In the genomic region with DNA sequence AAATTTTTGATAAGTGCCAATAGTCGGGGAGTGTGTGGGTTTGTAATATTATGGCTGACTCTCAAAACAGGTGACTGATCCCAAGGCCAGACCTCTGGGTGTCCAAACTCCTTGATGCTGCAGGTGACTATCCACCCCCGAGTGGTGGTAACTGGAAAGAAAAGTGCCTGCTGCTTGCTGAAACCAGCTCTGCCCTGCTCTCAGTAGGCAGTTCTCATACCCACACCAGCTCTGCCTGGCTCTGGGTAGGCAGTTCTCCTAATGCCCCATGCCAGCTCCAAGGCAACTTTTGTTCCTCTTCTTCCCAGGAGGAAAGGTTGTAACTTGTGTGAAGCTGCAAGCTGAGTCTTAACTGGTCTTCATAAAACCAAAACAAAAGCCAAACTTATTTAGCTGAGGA, we compare ENCODE assay signal across 26 mouse cellular contexts.
DNase-seq lines count a peak whose midpoint lies in the region; ATAC-seq lines count a peak whose summit lies in the region.
"Had no signal": no experiment of that assay in that cellular context is flagged by ENCODE, and none has a peak within 500 bp of the region (broad histone marks: within the 10 kb centered on the region; RNA-seq: fewer than 3 reads in every experiment).

No protein-coding gene starts in this region.

- no peak for ATAC-seq in kidney, embryonic 16.5 days (ENCODE audit: low FRiP score, low TSS enrichment)
- ATAC-seq in neural tube, embryonic 13.5 days (ENCODE audit: low read depth): peak; percentile 32; the same call in 1 of the 2 replicates
- no peak; the same call in 1 of the 2 replicates for ATAC-seq in neural tube, embryonic 15.5 days (ENCODE audit: low FRiP score)
- ATAC-seq: activated CD4-positive, CD25-positive, alpha-beta regulatory T cell, adult 4 months; forebrain, embryonic 14.5 days; forebrain, postnatal 0 days had no signal

- H3K9ac ChIP-seq in kidney, embryonic 16.5 days (replicated peaks; ENCODE audit: low read length): no peak overlapping the region
- H3K9ac ChIP-seq in neural tube, embryonic 13.5 days: no peak overlapping the region
- H3K9ac ChIP-seq in neural tube, embryonic 15.5 days (replicated peaks): no peak overlapping the region
- H3K9ac ChIP-seq: embryonic facial prominence, embryonic 12.5 days; embryonic facial prominence, embryonic 15.5 days; forebrain, postnatal 0 days; heart, embryonic 12.5 days; heart, embryonic 15.5 days; hindbrain, embryonic 13.5 days had no signal

- H3K4me3 ChIP-seq in kidney, embryonic 16.5 days (ENCODE audit: low read length): no peak overlapping the region
- H3K4me3 ChIP-seq in neural tube, embryonic 13.5 days: no peak overlapping the region
- H3K4me3 ChIP-seq in neural tube, embryonic 15.5 days (replicated peaks): no peak overlapping the region
- H3K4me3 ChIP-seq: embryonic facial prominence, embryonic 12.5 days; embryonic facial prominence, embryonic 15.5 days; gastrocnemius, adult 2 months; heart, embryonic 12.5 days; heart, embryonic 15.5 days; hindbrain, embryonic 13.5 days had no signal

- no peak overlapping the region for H3K27ac ChIP-seq in kidney, embryonic 16.5 days (ENCODE audit: low read length)
- no peak overlapping the region for H3K27ac ChIP-seq in neural tube, embryonic 13.5 days (replicated peaks)
- no peak overlapping the region for H3K27ac ChIP-seq in neural tube, embryonic 15.5 days (replicated peaks)
- H3K27ac ChIP-seq: embryonic facial prominence, embryonic 12.5 days; embryonic facial prominence, embryonic 15.5 days; gastrocnemius, adult 2 months; heart, embryonic 15.5 days; hindbrain, embryonic 13.5 days had no signal

- DNase-seq in heart, adult 11 months: peak; percentile 78
- no peak for DNase-seq in heart, postnatal 14 days
- DNase-seq in kidney, adult 11 months: peak; percentile 32
- DNase-seq in kidney, postnatal 14 days: no peak
- peak; percentile 38 to 43 for DNase-seq in kidney, postnatal 36 days
- DNase-seq: adrenal gland, postnatal 10 days; adrenal gland, postnatal 36 days; cerebellum, adult 18-20 months; cerebellum, adult 9-10 months; cerebellum, postnatal 14 days; forebrain, postnatal 0 days; gastrocnemius, adult 2 months; gastrocnemius, postnatal 14 days; heart, adult 18-20 months; heart, postnatal 10 days; heart, postnatal 4 days had no signal

- intact Hi-C loops in heart, postnatal 14 days (cut with DNase I): no loop called here

- H3K4me2 ChIP-seq in kidney, embryonic 16.5 days (replicated peaks; ENCODE audit: low read depth, low read length): no peak overlapping the region
- no peak overlapping the region for H3K4me2 ChIP-seq in neural tube, embryonic 13.5 days
- no peak overlapping the region for H3K4me2 ChIP-seq in neural tube, embryonic 15.5 days
- H3K4me2 ChIP-seq: embryonic facial prominence, embryonic 12.5 days; embryonic facial prominence, embryonic 15.5 days; heart, embryonic 12.5 days; heart, embryonic 15.5 days; hindbrain, embryonic 13.5 days had no signal

- WGBS in kidney, embryonic 16.5 days: 70% methylated on average over 2 of the region's 2 CpGs
- WGBS in neural tube, embryonic 13.5 days: 69% methylated on average over 2 of the region's 2 CpGs
- WGBS in neural tube, embryonic 15.5 days: 79% methylated on average over 2 of the region's 2 CpGs

- H3K9me3 ChIP-seq in kidney, embryonic 16.5 days (ENCODE audit: low read length): no peaks in the 10 kb centered on the region
- no peaks in the 10 kb centered on the region for H3K9me3 ChIP-seq in neural tube, embryonic 13.5 days
- no peaks in the 10 kb centered on the region for H3K9me3 ChIP-seq in neural tube, embryonic 15.5 days (replicated peaks)
- H3K9me3 ChIP-seq: embryonic facial prominence, embryonic 12.5 days; embryonic facial prominence, embryonic 15.5 days; heart, embryonic 12.5 days; heart, embryonic 15.5 days; hindbrain, embryonic 13.5 days had no signal

- no peaks in the 10 kb centered on the region for H3K27me3 ChIP-seq in kidney, embryonic 16.5 days (ENCODE audit: insufficient read depth, low read length)
- H3K27me3 ChIP-seq in neural tube, embryonic 13.5 days: no peaks in the 10 kb centered on the region
- no peaks in the 10 kb centered on the region for H3K27me3 ChIP-seq in neural tube, embryonic 15.5 days (replicated peaks)
- H3K27me3 ChIP-seq: embryonic facial prominence, embryonic 12.5 days; embryonic facial prominence, embryonic 15.5 days; heart, embryonic 12.5 days; heart, embryonic 15.5 days; hindbrain, embryonic 13.5 days had no signal

- H3K36me3 ChIP-seq in kidney, embryonic 16.5 days (ENCODE audit: insufficient read depth, low read length): no peaks in the 10 kb centered on the region
- H3K36me3 ChIP-seq in neural tube, embryonic 13.5 days: no peaks in the 10 kb centered on the region
- no peaks in the 10 kb centered on the region for H3K36me3 ChIP-seq in neural tube, embryonic 15.5 days
- H3K36me3 ChIP-seq: embryonic facial prominence, embryonic 12.5 days; embryonic facial prominence, embryonic 15.5 days; heart, embryonic 12.5 days; heart, embryonic 15.5 days; hindbrain, embryonic 13.5 days had no signal

- H3K4me1 ChIP-seq in kidney, embryonic 16.5 days (ENCODE audit: insufficient read depth, low read length): peaks cover 10% of the 10 kb centered on the region; the same call in 1 of the 2 replicates
- peaks cover 16% of the 10 kb centered on the region; the same call in 1 of the 2 replicates for H3K4me1 ChIP-seq in neural tube, embryonic 13.5 days (replicated peaks)
- peaks cover 10% of the 10 kb centered on the region; the same call in 1 of the 2 replicates for H3K4me1 ChIP-seq in neural tube, embryonic 15.5 days

Comparison
In these comparisons a context has a peak if more than half of its experiments do, and no peak if none do; other contexts are left out.
1. DNase-seq: peak in heart, adult 11 months (single experiment), kidney, adult 11 months (single experiment) and kidney, postnatal 36 days (2 of 2); none in heart, postnatal 14 days (0 of 2) and kidney, postnatal 14 days (single experiment).